Mouse (Mus musculus) MEL (cell line): Measurements from ENCODE around the gene Sema3f. TPM values are rescaled to one million over a fixed set of nuclear protein-coding genes. Genes with fewer than 3 reads are reported as not detected.

Experiments used
- DNase-seq: peaks from one replicate; pipeline ENCODE4 v3.0.0; 2011; ENCODE audit warnings: low read depth, low spot score
- H3K27ac ChIP-seq: 2 replicates; pipeline ENCODE4 v1.5.1; 2012; ENCODE audit warnings: low read depth, mild to moderate bottlenecking, control low read depth, low read length, moderate library complexity; ENCODE audit not compliant: control insufficient read depth
- H3K27me3 ChIP-seq, 2 experiments: fragments of 150-350 bp in 1 of 2; sonication (generic) in 1 of 2; 2 replicates each; pipeline ENCODE4 v1.6.1; 2012; ENCODE audit warnings: low read length in 2 of 2, mild to moderate bottlenecking in 2 of 2, improper control_type of control experiment in 1 of 2, moderate library complexity in 1 of 2; ENCODE audit not compliant: insufficient read depth in 2 of 2, control insufficient read depth in 1 of 2
- H3K36me3 ChIP-seq, 2 experiments: 2 replicates each; pipeline ENCODE4 v1.6.1; 2012 to 2014; ENCODE audit warnings: low read length in 2 of 2, improper control_type of control experiment in 1 of 2, inconsistent platforms in 1 of 2, mild to moderate bottlenecking in 1 of 2; ENCODE audit not compliant: insufficient read depth in 2 of 2, control insufficient read depth in 1 of 2
- H3K4me1 ChIP-seq, 2 experiments: fragments of 150-350 bp in 1 of 2; sonication (generic) in 1 of 2; 2 replicates each; pipeline ENCODE4 v1.6.1; 2012; ENCODE audit warnings: low read length in 2 of 2, improper control_type of control experiment in 1 of 2, mild to moderate bottlenecking in 1 of 2; ENCODE audit not compliant: insufficient read depth in 2 of 2, control insufficient read depth in 1 of 2
- H3K4me3 ChIP-seq, 2 experiments: fragments of 150-350 bp in 1 of 2; sonication (generic) in 1 of 2; 2 replicates each; pipeline ENCODE4 v1.5.1; 2012; ENCODE audit warnings: low read depth in 2 of 2, low read length in 2 of 2, mild to moderate bottlenecking in 2 of 2, moderate library complexity in 2 of 2, control low read depth in 1 of 2, improper control_type of control experiment in 1 of 2; ENCODE audit not compliant: control insufficient read depth in 1 of 2, insufficient read depth in 1 of 2
- H3K79me2 ChIP-seq: 2 replicates; pipeline ENCODE4 v1.6.1; 2012; ENCODE audit warnings: mild to moderate bottlenecking, low read length, moderate library complexity; ENCODE audit not compliant: control insufficient read depth, poor library complexity, insufficient read depth
- H3K9ac ChIP-seq: 2 replicates; pipeline ENCODE4 v1.6.1; 2012; ENCODE audit warnings: low read depth, mild to moderate bottlenecking, control low read depth, low read length, moderate library complexity; ENCODE audit not compliant: control insufficient read depth, poor library complexity, severe bottlenecking
- H3K9me3 ChIP-seq: fragments of 150-350 bp; sonication (generic); replicated peaks from 2 replicates; pipeline ENCODE4 v1.6.1; 2012; ENCODE audit warnings: mild to moderate bottlenecking, low read length, improper control_type of control experiment, moderate library complexity; ENCODE audit not compliant: insufficient read depth
- CHD1 ChIP-seq: IDR thresholded peaks from 2 replicates; pipeline ENCODE4 v1.6.1; 2012; ENCODE audit warnings: low read depth, mild to moderate bottlenecking, inconsistent platforms, low read length, improper control_type of control experiment
- CHD2 ChIP-seq: IDR thresholded peaks from 2 replicates; pipeline ENCODE4 v1.6.1; 2011; ENCODE audit warnings: low read length, improper control_type of control experiment
- CTCF ChIP-seq, 3 experiments: IDR thresholded peaks in 2 of 3; conservative IDR thresholded peaks in 1 of 3; 2 replicates each; pipeline ENCODE4 v1.5.1; 2011 to 2012; ENCODE audit warnings: low read length in 3 of 3, low read depth in 2 of 3, mild to moderate bottlenecking in 2 of 3, improper control_type of control experiment in 1 of 3, inconsistent platforms in 1 of 3, mixed read lengths in 1 of 3, moderate library complexity in 1 of 3; ENCODE audit not compliant: control insufficient read depth in 1 of 3, insufficient read depth in 1 of 3, poor library complexity in 1 of 3, severe bottlenecking in 1 of 3
- E2F4 ChIP-seq: IDR thresholded peaks from 2 replicates; pipeline ENCODE4 v1.6.1; 2011; ENCODE audit warnings: low read depth, low read length, improper control_type of control experiment, borderline replicate concordance
- EP300 ChIP-seq, 2 experiments: IDR thresholded peaks; 2 replicates each; pipeline ENCODE4 v1.6.1; 2011; ENCODE audit warnings: improper control_type of control experiment in 2 of 2, low read length in 2 of 2, low read depth in 1 of 2, mild to moderate bottlenecking in 1 of 2
- ETS1 ChIP-seq: IDR thresholded peaks from 2 replicates; pipeline ENCODE4 v1.6.1; 2012; ENCODE audit warnings: low read depth, mild to moderate bottlenecking, inconsistent platforms, low read length, improper control_type of control experiment, moderate library complexity
- GABPA ChIP-seq: IDR thresholded peaks from 2 replicates; pipeline ENCODE4 v1.6.1; 2012; ENCODE audit warnings: low read depth, mild to moderate bottlenecking, inconsistent platforms, low read length, improper control_type of control experiment, moderate library complexity
- GATA1 ChIP-seq: IDR thresholded peaks from 2 replicates; pipeline ENCODE4 v1.6.1; 2011; ENCODE audit warnings: low read depth, low read length, improper control_type of control experiment
- JUND ChIP-seq: IDR thresholded peaks from 2 replicates; pipeline ENCODE4 v1.6.1; 2011; ENCODE audit warnings: low read depth, mild to moderate bottlenecking, improper control_type of control experiment, low read length
- MAFK ChIP-seq: IDR thresholded peaks from 2 replicates; pipeline ENCODE4 v1.6.1; 2011; ENCODE audit warnings: low read depth, mild to moderate bottlenecking, low read length, improper control_type of control experiment, borderline replicate concordance
- MAX ChIP-seq: IDR thresholded peaks from 2 replicates; pipeline ENCODE4 v1.6.1; 2011; ENCODE audit warnings: low read length, improper control_type of control experiment
- MEF2A ChIP-seq: IDR thresholded peaks from 2 replicates; pipeline ENCODE4 v1.6.1; 2014; ENCODE audit warnings: low read depth, mild to moderate bottlenecking, inconsistent platforms, low read length, improper control_type of control experiment; ENCODE audit not compliant: poor library complexity, insufficient replicate concordance, severe bottlenecking; ENCODE audit errors: extremely low read depth
- MXI1 ChIP-seq: IDR thresholded peaks from 2 replicates; pipeline ENCODE4 v1.6.1; 2011; ENCODE audit warnings: mild to moderate bottlenecking, low read depth, low read length, improper control_type of control experiment
- MYB ChIP-seq: IDR thresholded peaks from 2 replicates; pipeline ENCODE4 v1.6.1; 2011; ENCODE audit warnings: mild to moderate bottlenecking, low read depth, low read length, improper control_type of control experiment
- MYC ChIP-seq: IDR thresholded peaks from 2 replicates; pipeline ENCODE4 v1.6.1; 2011; ENCODE audit warnings: low read depth, mild to moderate bottlenecking, low read length, improper control_type of control experiment, moderate library complexity
- NRF1 ChIP-seq: IDR thresholded peaks from 2 replicates; pipeline ENCODE4 v1.6.1; 2014; ENCODE audit warnings: low read depth, mild to moderate bottlenecking, inconsistent platforms, low read length, improper control_type of control experiment, moderate library complexity; ENCODE audit not compliant: poor library complexity, insufficient read depth, severe bottlenecking
- POLR2AphosphoS2 ChIP-seq: IDR thresholded peaks from 2 replicates; pipeline ENCODE4 v1.6.1; 2011; ENCODE audit warnings: low read length, improper control_type of control experiment
- POLR2AphosphoS5 ChIP-seq: IDR thresholded peaks from 2 replicates; pipeline ENCODE4 v1.6.1; 2012; ENCODE audit warnings: low read depth, borderline replicate concordance, mild to moderate bottlenecking, inconsistent platforms, low read length, moderate library complexity, mixed read lengths
- SMC3 ChIP-seq: IDR thresholded peaks from 2 replicates; pipeline ENCODE4 v1.6.1; 2011; ENCODE audit warnings: low read depth, low read length, improper control_type of control experiment
- TBP ChIP-seq: IDR thresholded peaks from 2 replicates; pipeline ENCODE4 v1.8.0; 2011; ENCODE audit warnings: low read depth, low read length, improper control_type of control experiment
- TCF12 ChIP-seq: IDR thresholded peaks from 2 replicates; pipeline ENCODE4 v1.6.1; 2014; ENCODE audit warnings: low read depth, mild to moderate bottlenecking, inconsistent platforms, low read length, improper control_type of control experiment, moderate library complexity
- UBTF ChIP-seq: IDR thresholded peaks from 2 replicates; pipeline ENCODE4 v1.6.1; 2012; ENCODE audit warnings: low read depth, mild to moderate bottlenecking, inconsistent platforms, low read length, improper control_type of control experiment, moderate library complexity, borderline replicate concordance; ENCODE audit not compliant: insufficient read depth
- USF1 ChIP-seq: IDR thresholded peaks from 2 replicates; pipeline ENCODE4 v1.6.1; 2014; ENCODE audit warnings: low read depth, mild to moderate bottlenecking, inconsistent platforms, low read length, improper control_type of control experiment, moderate library complexity
- USF2 ChIP-seq, 2 experiments: IDR thresholded peaks; 2 replicates each; pipeline ENCODE4 v1.6.1; 2011 to 2012; ENCODE audit warnings: improper control_type of control experiment in 2 of 2, low read length in 2 of 2, borderline replicate concordance in 1 of 2, inconsistent platforms in 1 of 2, low read depth in 1 of 2, mild to moderate bottlenecking in 1 of 2; ENCODE audit not compliant: insufficient read depth in 1 of 2
- ZC3H11A ChIP-seq: IDR thresholded peaks from 2 replicates; pipeline ENCODE4 v1.6.1; 2012; ENCODE audit warnings: low read depth, mild to moderate bottlenecking, inconsistent platforms, low read length, improper control_type of control experiment
- ZKSCAN1 ChIP-seq: IDR thresholded peaks from 2 replicates; pipeline ENCODE4 v1.6.1; 2012; ENCODE audit warnings: low read depth, mild to moderate bottlenecking, inconsistent platforms, low read length, improper control_type of control experiment, moderate library complexity
- ZNF384 ChIP-seq: IDR thresholded peaks from 2 replicates; pipeline ENCODE4 v1.6.1; 2012; ENCODE audit warnings: low read depth, mild to moderate bottlenecking, inconsistent platforms, low read length, improper control_type of control experiment
- polyA plus RNA-seq, 2 experiments: library from polyadenylated mRNA; stranded (reverse) in 1 of 2; unstranded in 1 of 2; fragments of >175 nt in 1 of 2; fragments of >200 nt in 1 of 2; gene quantifications; 2 replicates each; pipeline versions ENCODE4 v1.2.1 to v1.2.4; 2012; ENCODE audit warnings: low replicate concordance in 2 of 2, low read depth in 1 of 2; ENCODE audit not compliant: insufficient read length in 2 of 2, insufficient read depth in 1 of 2, missing spikeins in 1 of 2
- total RNA-seq: library from RNA; depleted of rRNA; stranded (reverse); fragments of 300-350 nt; gene quantifications from 2 replicates; pipeline ENCODE4 v1.2.3, GENCODE M21; 2012

The Sema3f gene
- total and polyA plus RNA-seq, 3 experiments, result not detected

GRCm38 (mm10) chr9:107637070-107637469 is 73.2 kb downstream of the Sema3f start:
- TF ChIP-seq ZC3H11A (no peak), E2F4 (no peak), CTCF (IDR thresholded peaks at IDR 0.05 in 2 of 3, conservative IDR thresholded peaks at IDR 0.05 in 1 of 3; ENCODE audit: control insufficient read depth in 1 of 3, insufficient read depth in 1 of 3, low read depth in 2 of 3, low read length in 3 of 3, poor library complexity in 1 of 3, severe bottlenecking in 1 of 3) (no peak), MXI1 (no peak), NRF1 (no peak), CHD1 (no peak), TCF12 (no peak), ZKSCAN1 (no peak), JUND (no peak), ETS1 (no peak), MYB (no peak), USF2 (IDR thresholded peaks at IDR 0.05; ENCODE audit: borderline replicate concordance in 1 of 2, insufficient read depth in 1 of 2, low read depth in 1 of 2, low read length in 2 of 2) (no peak), CHD2 (no peak), MAFK (no peak), ZNF384 (no peak), UBTF (no peak)
- Histone ChIP-seq H3K36me3 (peaks cover 0 to 11% of the 10 kb centered on the region in 2 experiments; a peak in 2 of 4 replicates), H3K9me3 (no peaks in the 10 kb centered on the region), H3K4me1 (peaks cover 0 to 26% of the 10 kb centered on the region in 2 experiments; a peak in 2 of 4 replicates), H3K4me3 (no peak overlapping the region), H3K79me2 (peaks cover 29% of the 10 kb centered on the region), H3K9ac (no peak overlapping the region), H3K27me3 (no peaks in the 10 kb centered on the region), H3K27ac (no peak overlapping the region)
- no peak for DNase-seq

- H3K27me3 ChIP-seq, result no peaks in the 10 kb centered on the region
- DNase-seq, result peak; percentile 98
- peak within 1 kb of the TSS; percentile 94 for H3K27ac ChIP-seq
- TF ChIP-seq CHD1 (no peak), MAFK (no peak), POLR2AphosphoS2 (peak; percentile 56; the same call in 1 of the 2 replicates), ETS1 (no peak; the same call in 1 of the 2 replicates), SMC3 (no peak), MYB (no peak), UBTF (no peak), EP300 (IDR thresholded peaks at IDR 0.05; ENCODE audit: low read depth in 1 of 2, low read length in 2 of 2) (no peak), GATA1 (no peak), TBP (peak; percentile 79), POLR2AphosphoS5 (no peak), MAX (peak; percentile 47; the same call in 1 of the 2 replicates), JUND (no peak), ZNF384 (no peak), ZKSCAN1 (no peak), MXI1 (no peak; the same call in 1 of the 2 replicates), GABPA (no peak), TCF12 (peak; percentile 79), MYC (no peak), USF1 (peak; percentile 92), MEF2A (no peak)
Measured at GRCm38 (mm10) chr9:107635279-107636028, 74.8 kb downstream of the Sema3f start, which contains the start of gene Gnai2. TSS of gene Gnai2 (minus strand) at chr9:107635367.

More at GRCm38 (mm10) chr9:107635279-107636028, 74.8 kb downstream of the Sema3f start, which contains the start of gene Gnai2:
- peaks cover 0 to 23% of the 10 kb centered on the region in 2 experiments; a peak in 2 of 4 replicates for H3K4me1 ChIP-seq
- H3K9ac ChIP-seq, result peak within 1 kb of the TSS; percentile 98
- H3K4me3 ChIP-seq, result peak within 1 kb of the TSS; percentile 73 to 88
- H3K79me2 ChIP-seq, result peaks cover 44% of the 10 kb centered on the region
- peaks cover 0 to 12% of the 10 kb centered on the region in 2 experiments; a peak in 2 of 4 replicates for H3K36me3 ChIP-seq
- H3K9me3 ChIP-seq, result no peaks in the 10 kb centered on the region
